Mouse (Mus musculus): ENCODE data around the gene Sh3gl2. TPM values are rescaled to one million over a fixed set of nuclear protein-coding genes. Genes with fewer than 3 reads are reported as not detected.

Sh3gl2 gene
- polyA plus RNA-seq, 1 experiment from 2014 or later: 4.7 TPM

- Histone ChIP-seq H3K27ac (replicated peaks; ENCODE audit: low read depth, low read length) (no peak overlapping the region), H3K4me1 (ENCODE audit: control insufficient read depth, insufficient read depth, low read length) (no peaks in the 10 kb centered on the region), H3K36me3 (replicated peaks; ENCODE audit: control insufficient read depth, insufficient read depth, low read depth, low read length) (no peaks in the 10 kb centered on the region), H3K9ac (replicated peaks; ENCODE audit: low read length) (no peak overlapping the region), H3K4me2 (ENCODE audit: low read depth, low read length) (no peak overlapping the region), H3K4me3 (ENCODE audit: low read depth, low read length) (no peak overlapping the region), H3K9me3 (replicated peaks; ENCODE audit: control insufficient read depth, low read length) (no peaks in the 10 kb centered on the region), H3K27me3 (ENCODE audit: control insufficient read depth, insufficient read depth, low read length) (no peaks in the 10 kb centered on the region)
- 77% methylated on average over 4 of the region's 4 CpGs for WGBS
- ATAC-seq (replicated peaks; ENCODE audit: insufficient number of reproducible peaks, low FRiP score, low TSS enrichment, low read depth) (no peak), DNase-seq (ENCODE audit: low spot score) (no peak)
Measured at GRCm38 (mm10) chr4:85217003-85217402, 12.1 kb downstream of the Sh3gl2 start.

DNA sequence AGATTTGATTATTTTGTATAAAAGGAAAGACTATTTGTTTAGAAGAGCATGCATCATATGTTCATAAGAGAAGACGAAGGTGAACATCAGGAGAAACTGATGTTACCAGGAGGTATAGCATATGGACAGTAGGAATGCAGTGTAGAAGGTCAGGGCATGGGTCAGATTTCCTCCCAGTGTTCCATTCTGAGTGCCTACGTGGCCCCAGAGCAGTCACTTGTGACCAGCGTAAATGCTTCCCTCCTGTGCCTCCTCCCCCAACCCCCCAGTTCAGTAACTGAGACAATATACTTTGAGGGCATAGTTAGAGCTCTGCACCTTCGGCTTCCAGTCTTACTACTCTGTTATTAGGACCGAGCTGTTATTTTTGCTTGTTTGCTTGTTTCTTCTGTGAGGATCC is 17.8 kb downstream of the Sh3gl2 start:
- 52% methylated on average over 5 of the region's 5 CpGs for WGBS
- H3K27me3 ChIP-seq (ENCODE audit: control insufficient read depth, insufficient read depth, low read length): no peaks in the 10 kb centered on the region
- no peak overlapping the region for H3K4me2 ChIP-seq (ENCODE audit: low read depth, low read length)
- no peaks in the 10 kb centered on the region for H3K36me3 ChIP-seq (replicated peaks; ENCODE audit: control insufficient read depth, insufficient read depth, low read depth, low read length)
- H3K9me3 ChIP-seq (replicated peaks; ENCODE audit: control insufficient read depth, low read length): no peaks in the 10 kb centered on the region
- H3K9ac ChIP-seq (replicated peaks; ENCODE audit: low read length): no peak overlapping the region
- no peaks in the 10 kb centered on the region for H3K4me1 ChIP-seq (ENCODE audit: control insufficient read depth, insufficient read depth, low read length)
- H3K27ac ChIP-seq (replicated peaks; ENCODE audit: low read depth, low read length): no peak overlapping the region
- H3K4me3 ChIP-seq (ENCODE audit: low read depth, low read length): no peak overlapping the region
- DNase-seq (ENCODE audit: low spot score) (no peak), ATAC-seq (replicated peaks; ENCODE audit: insufficient number of reproducible peaks, low FRiP score, low TSS enrichment, low read depth) (no peak)

- no peaks in the 10 kb centered on the region for H3K36me3 ChIP-seq (replicated peaks; ENCODE audit: control insufficient read depth, insufficient read depth, low read depth, low read length)
- H3K4me1 ChIP-seq (ENCODE audit: control insufficient read depth, insufficient read depth, low read length): no peaks in the 10 kb centered on the region
- WGBS: 86% methylated on average over 5 of the region's 5 CpGs
- no peak overlapping the region for H3K27ac ChIP-seq (replicated peaks; ENCODE audit: low read depth, low read length)
- H3K9ac ChIP-seq (replicated peaks; ENCODE audit: low read length): no peak overlapping the region
- no peak overlapping the region for H3K4me2 ChIP-seq (ENCODE audit: low read depth, low read length)
- DNase-seq (ENCODE audit: low spot score) (no peak), ATAC-seq (replicated peaks; ENCODE audit: insufficient number of reproducible peaks, low FRiP score, low TSS enrichment, low read depth) (no peak)
- H3K9me3 ChIP-seq (replicated peaks; ENCODE audit: control insufficient read depth, low read length): no peaks in the 10 kb centered on the region
- no peak overlapping the region for H3K4me3 ChIP-seq (ENCODE audit: low read depth, low read length)
- no peaks in the 10 kb centered on the region for H3K27me3 ChIP-seq (ENCODE audit: control insufficient read depth, insufficient read depth, low read length)
Measured at GRCm38 (mm10) chr4:85226731-85227130, 21.8 kb downstream of the Sh3gl2 start.

DNA sequence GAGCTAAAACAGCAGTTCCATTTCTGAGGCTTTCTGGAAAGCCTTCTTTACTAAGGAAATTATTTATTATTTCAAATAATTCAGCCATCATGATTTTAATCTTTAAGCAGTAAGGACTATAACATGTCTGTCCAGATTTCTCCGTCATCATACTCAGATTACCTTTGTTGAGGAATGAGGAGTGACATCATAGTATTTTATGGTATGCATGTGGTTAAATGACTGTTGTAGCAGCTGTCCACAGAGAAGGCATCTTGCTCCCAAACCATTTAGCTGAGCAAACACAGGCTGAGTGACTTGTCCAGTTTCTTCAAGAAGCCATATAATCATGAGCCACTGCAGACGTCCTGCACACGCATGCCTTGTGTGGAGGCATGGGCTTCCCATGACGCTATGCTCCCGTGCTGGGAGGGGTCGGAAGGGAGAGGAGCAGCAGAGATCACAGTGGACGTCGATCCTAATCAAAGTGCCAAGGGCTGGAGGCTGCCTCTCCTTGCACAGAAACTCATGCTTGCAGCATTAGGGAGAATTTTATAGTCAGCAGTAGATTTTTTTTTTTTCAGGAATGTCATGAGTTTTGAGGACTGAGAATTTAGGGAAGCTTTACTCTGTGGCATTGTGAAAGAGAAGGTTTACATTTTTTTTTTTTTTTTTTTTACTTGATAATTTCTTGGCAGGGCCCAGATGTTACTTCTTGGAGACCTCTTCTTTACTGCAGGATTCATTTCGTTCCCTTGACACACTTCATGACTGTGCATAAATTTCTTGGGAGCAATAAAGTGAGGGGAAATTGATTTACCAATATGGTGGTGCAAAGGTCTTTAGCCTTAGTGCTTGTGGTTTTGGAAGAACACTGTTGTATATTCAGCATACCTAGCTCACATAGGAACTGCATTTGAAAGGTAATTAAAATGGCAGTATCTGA is 23.0 kb downstream of the Sh3gl2 start:
- ATAC-seq (replicated peaks; ENCODE audit: insufficient number of reproducible peaks, low FRiP score, low TSS enrichment, low read depth) (no peak), DNase-seq (ENCODE audit: low spot score) (no peak)
- H3K4me2 ChIP-seq (ENCODE audit: low read depth, low read length): no peak overlapping the region
- H3K9ac ChIP-seq (replicated peaks; ENCODE audit: low read length): no peak overlapping the region
- H3K27ac ChIP-seq (replicated peaks; ENCODE audit: low read depth, low read length): no peak overlapping the region
- WGBS: 74% methylated on average over 9 of the region's 9 CpGs
- no peaks in the 10 kb centered on the region for H3K27me3 ChIP-seq (ENCODE audit: control insufficient read depth, insufficient read depth, low read length)
- H3K4me1 ChIP-seq (ENCODE audit: control insufficient read depth, insufficient read depth, low read length): no peaks in the 10 kb centered on the region
- H3K4me3 ChIP-seq (ENCODE audit: low read depth, low read length): no peak overlapping the region
- H3K9me3 ChIP-seq (replicated peaks; ENCODE audit: control insufficient read depth, low read length): no peaks in the 10 kb centered on the region
- no peaks in the 10 kb centered on the region for H3K36me3 ChIP-seq (replicated peaks; ENCODE audit: control insufficient read depth, insufficient read depth, low read depth, low read length)

- Histone ChIP-seq H3K27ac (replicated peaks; ENCODE audit: low read depth, low read length) (no peak overlapping the region), H3K27me3 (ENCODE audit: control insufficient read depth, insufficient read depth, low read length) (no peaks in the 10 kb centered on the region), H3K9ac (replicated peaks; ENCODE audit: low read length) (no peak overlapping the region), H3K4me2 (ENCODE audit: low read depth, low read length) (no peak overlapping the region), H3K4me3 (ENCODE audit: low read depth, low read length) (no peak overlapping the region), H3K9me3 (replicated peaks; ENCODE audit: control insufficient read depth, low read length) (no peaks in the 10 kb centered on the region), H3K36me3 (replicated peaks; ENCODE audit: control insufficient read depth, insufficient read depth, low read depth, low read length) (no peaks in the 10 kb centered on the region), H3K4me1 (ENCODE audit: control insufficient read depth, insufficient read depth, low read length) (no peaks in the 10 kb centered on the region)
- 87% methylated on average over 5 of the region's 5 CpGs for WGBS
- ATAC-seq (replicated peaks; ENCODE audit: insufficient number of reproducible peaks, low FRiP score, low TSS enrichment, low read depth): no peak
- DNase-seq (ENCODE audit: low spot score): no peak
Measured at GRCm38 (mm10) chr4:85228589-85228948, 23.6 kb downstream of the Sh3gl2 start.

DNA sequence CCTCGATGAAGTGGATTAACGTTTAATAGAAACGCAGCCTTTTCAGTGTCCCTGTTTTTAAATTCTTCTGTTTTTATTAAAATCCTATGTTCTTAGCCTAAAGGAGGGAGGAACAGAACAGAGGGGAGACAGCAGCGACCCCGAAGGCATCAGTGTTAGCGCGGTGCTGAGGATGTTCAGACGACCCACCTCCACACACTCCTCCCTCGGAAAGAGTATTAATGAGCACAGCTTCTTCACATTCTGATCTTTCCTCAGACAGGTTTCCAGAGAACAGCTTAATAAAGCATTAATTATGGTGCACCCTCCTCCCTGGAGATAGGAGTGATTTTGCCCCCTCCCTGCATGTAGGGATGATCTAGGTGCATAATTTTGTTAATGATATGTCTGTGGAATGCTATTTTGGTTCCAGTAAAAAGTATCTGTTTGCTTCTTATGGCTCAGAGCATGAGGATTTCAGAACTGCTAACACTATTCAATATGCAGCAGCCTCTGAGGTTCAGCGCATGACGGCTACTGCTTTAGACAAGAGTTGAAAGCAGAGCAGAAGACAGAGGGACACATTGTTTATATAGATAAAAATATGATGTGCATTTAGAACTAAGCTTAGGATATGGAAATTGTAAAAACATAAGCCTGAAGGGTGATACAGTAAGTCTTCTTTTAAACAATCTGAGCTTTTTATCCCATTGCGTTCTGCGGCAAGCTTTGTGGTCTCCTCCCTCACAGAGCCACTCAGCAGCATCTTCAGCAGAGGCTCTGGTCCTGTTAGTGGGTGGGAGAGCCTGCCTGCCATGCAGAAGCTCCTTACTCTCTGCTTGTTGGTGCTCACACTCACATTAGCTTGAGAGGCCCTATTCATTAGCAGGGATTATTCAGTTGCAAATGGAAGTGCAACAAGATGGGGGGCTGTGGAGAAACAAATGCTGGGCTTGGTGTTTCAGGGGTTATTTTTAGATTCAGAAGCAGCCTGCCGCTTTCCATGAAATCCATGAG is 27.8 kb downstream of the Sh3gl2 start:
- Histone ChIP-seq H3K4me1 (ENCODE audit: control insufficient read depth, insufficient read depth, low read length) (no peaks in the 10 kb centered on the region), H3K36me3 (replicated peaks; ENCODE audit: control insufficient read depth, insufficient read depth, low read depth, low read length) (no peaks in the 10 kb centered on the region), H3K9me3 (replicated peaks; ENCODE audit: control insufficient read depth, low read length) (no peaks in the 10 kb centered on the region), H3K27ac (replicated peaks; ENCODE audit: low read depth, low read length) (no peak overlapping the region), H3K4me2 (ENCODE audit: low read depth, low read length) (no peak overlapping the region), H3K27me3 (ENCODE audit: control insufficient read depth, insufficient read depth, low read length) (no peaks in the 10 kb centered on the region), H3K9ac (replicated peaks; ENCODE audit: low read length) (no peak overlapping the region), H3K4me3 (ENCODE audit: low read depth, low read length) (no peak overlapping the region)
- ATAC-seq (replicated peaks; ENCODE audit: insufficient number of reproducible peaks, low FRiP score, low TSS enrichment, low read depth) (no peak), DNase-seq (ENCODE audit: low spot score) (no peak)
- 74% methylated on average over 14 of the region's 14 CpGs for WGBS

GRCm38 (mm10) chr4:85241675-85242074 is 36.7 kb downstream of the Sh3gl2 start:
- Histone ChIP-seq H3K4me3 (ENCODE audit: low read depth, low read length) (no peak overlapping the region), H3K4me2 (ENCODE audit: low read depth, low read length) (no peak overlapping the region), H3K36me3 (replicated peaks; ENCODE audit: control insufficient read depth, insufficient read depth, low read depth, low read length) (no peaks in the 10 kb centered on the region), H3K27ac (replicated peaks; ENCODE audit: low read depth, low read length) (no peak overlapping the region), H3K9me3 (replicated peaks; ENCODE audit: control insufficient read depth, low read length) (no peaks in the 10 kb centered on the region), H3K4me1 (ENCODE audit: control insufficient read depth, insufficient read depth, low read length) (no peaks in the 10 kb centered on the region), H3K27me3 (ENCODE audit: control insufficient read depth, insufficient read depth, low read length) (no peaks in the 10 kb centered on the region), H3K9ac (replicated peaks; ENCODE audit: low read length) (no peak overlapping the region)
- no peak for DNase-seq (ENCODE audit: low spot score)
- no peak for ATAC-seq (replicated peaks; ENCODE audit: insufficient number of reproducible peaks, low FRiP score, low TSS enrichment, low read depth)
- WGBS: 79% methylated on average over 3 of the region's 3 CpGs

GRCm38 (mm10) chr4:85242562-85242961 is 37.6 kb downstream of the Sh3gl2 start:
- ATAC-seq (replicated peaks; ENCODE audit: insufficient number of reproducible peaks, low FRiP score, low TSS enrichment, low read depth) (no peak), DNase-seq (ENCODE audit: low spot score) (no peak)
- no peak overlapping the region for H3K4me3 ChIP-seq (ENCODE audit: low read depth, low read length)
- H3K27ac ChIP-seq (replicated peaks; ENCODE audit: low read depth, low read length): no peak overlapping the region
- WGBS: 83% methylated on average over 2 of the region's 2 CpGs
- H3K9me3 ChIP-seq (replicated peaks; ENCODE audit: control insufficient read depth, low read length): no peaks in the 10 kb centered on the region
- no peaks in the 10 kb centered on the region for H3K36me3 ChIP-seq (replicated peaks; ENCODE audit: control insufficient read depth, insufficient read depth, low read depth, low read length)
- H3K4me2 ChIP-seq (ENCODE audit: low read depth, low read length): no peak overlapping the region
- no peaks in the 10 kb centered on the region for H3K4me1 ChIP-seq (ENCODE audit: control insufficient read depth, insufficient read depth, low read length)
- no peaks in the 10 kb centered on the region for H3K27me3 ChIP-seq (ENCODE audit: control insufficient read depth, insufficient read depth, low read length)
- no peak overlapping the region for H3K9ac ChIP-seq (replicated peaks; ENCODE audit: low read length)

Measured in embryonic facial prominence, embryonic 11.5 days (tissue).